Mouse (Mus musculus): ENCODE measurements around the gene Smtnl1.

GRCm38 (mm10) chr2:84838593-84838949 is 16.1 kb upstream of the Smtnl1 start, which contains the start of gene Slc43a1:
- no peak for TF ChIP-seq POLR2A (IDR thresholded peaks at IDR 0.05; ENCODE audit: low read depth, low read length)
- TF ChIP-seq CTCF (IDR thresholded peaks at IDR 0.05; ENCODE audit: extremely low read depth, insufficient read depth, insufficient read length, insufficient replicate concordance), result no peak

Measured in spleen, adult 2 months (tissue).